Mouse (Mus musculus) intestine, postnatal 0 days (tissue): ENCODE results near the gene Olfr735. TPM values are rescaled to one million over a fixed set of nuclear protein-coding genes. Genes with fewer than 3 reads are reported as not detected.

Source experiments
- ATAC-seq: fragments of 200-750 bp; cut with Nextera tagmentation; 2 replicates; pipeline ENCODE4 v1.8.0; 2017; ENCODE audit warnings: mild to moderate bottlenecking, moderate TSS enrichment, moderate library complexity
- H3K27ac ChIP-seq: fragments of 300-500 bp; sonication (generic); 2 replicates; pipeline ENCODE4 v1.5.1; 2014; ENCODE audit warnings: mild to moderate bottlenecking, low read depth, low read length, moderate library complexity
- H3K27me3 ChIP-seq: fragments of 300-500 bp; sonication (generic); replicated peaks from 2 replicates; pipeline ENCODE4 v1.6.1; 2014; ENCODE audit warnings: low read length, mixed read lengths; ENCODE audit not compliant: control insufficient read depth, insufficient read depth
- H3K36me3 ChIP-seq: fragments of 300-500 bp; sonication (generic); 2 replicates; pipeline ENCODE4 v1.6.1; 2014; ENCODE audit warnings: mild to moderate bottlenecking, moderate library complexity; ENCODE audit not compliant: control insufficient read depth, insufficient read depth
- H3K4me1 ChIP-seq: fragments of 300-500 bp; sonication (generic); replicated peaks from 2 replicates; pipeline ENCODE4 v1.6.1; 2014; ENCODE audit warnings: antibody characterized with exemption, low read length, mixed read lengths; ENCODE audit not compliant: control insufficient read depth, insufficient read depth
- H3K4me2 ChIP-seq: fragments of 300-500 bp; sonication (generic); replicated peaks from 2 replicates; pipeline ENCODE4 v1.6.1; 2014; ENCODE audit warnings: low read depth, mild to moderate bottlenecking, moderate library complexity
- H3K4me3 ChIP-seq: fragments of 300-500 bp; sonication (generic); 2 replicates; pipeline ENCODE4 v1.5.1; 2014; ENCODE audit warnings: low read depth, low read length
- H3K9ac ChIP-seq: fragments of 300-500 bp; sonication (generic); 2 replicates; pipeline ENCODE4 v1.6.1; 2014; ENCODE audit warnings: mild to moderate bottlenecking, low read depth, low read length
- H3K9me3 ChIP-seq: fragments of 300-500 bp; sonication (generic); 2 replicates; pipeline ENCODE4 v1.6.1; 2016; ENCODE audit warnings: mixed run types; ENCODE audit not compliant: control insufficient read depth
- CTCF ChIP-seq: sonication (generic); IDR thresholded peaks from 2 replicates; pipeline ENCODE4 v1.5.1; 2016; ENCODE audit warnings: low read depth, mild to moderate bottlenecking, control low read depth, antibody characterized with exemption, moderate library complexity
- WGBS: fragments of 180-500 bp; shearing (Covaris S2); extraction: QIAGEN DNeasy Blood & Tissue Kit; methylation state at CpG from one replicate; pipeline ENCODE4 v1.1.7; 2014; 5-methylcytosine and 5-hydroxymethylcytosine counted together
- polyA plus RNA-seq: library from polyadenylated mRNA; unstranded; fragments of >200 nt; fragmentation: Nextera tagmentation; extraction: Ambion mirVana; gene quantifications from 2 replicates; pipeline ENCODE4 v1.2.1, GENCODE M21; 2015

The Olfr735 gene
- polyA plus RNA-seq, 1 experiment from 2014 or later, result not detected

DNA sequence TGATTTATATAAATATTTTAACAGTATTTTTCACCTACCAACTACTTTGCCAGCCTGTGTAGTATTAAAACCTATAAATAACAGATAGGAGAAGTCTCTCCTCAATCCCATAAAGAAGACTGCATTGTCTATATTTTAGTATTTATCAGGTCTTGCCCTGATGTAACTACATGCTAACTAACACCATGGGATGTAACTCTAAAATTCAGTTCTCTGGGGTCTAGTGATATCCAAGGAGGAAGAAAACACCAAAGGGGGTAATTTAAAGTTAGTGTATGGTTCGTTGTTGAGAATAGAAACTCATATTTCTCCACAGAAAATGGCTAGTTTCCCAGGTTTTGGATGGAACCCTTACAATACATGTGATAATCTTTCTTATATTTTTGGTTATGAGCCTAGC is 22.0 kb downstream of the Olfr735 start, which contains the start of gene Olfr734:
Olfr734 (minus strand) TSS at position 101 of the 400 bp plus-strand sequence.
- WGBS, result 41% methylated on average over 1 of the region's 1 CpGs
- no peak for ATAC-seq

GRCm38 (mm10) chr14:50301422-50301821 is 47.2 kb downstream of the Olfr735 start, which contains the start of gene Olfr733:
TSS of gene Olfr733 (minus strand) at chr14:50301522.
- Histone ChIP-seq H3K4me2 (no peak within 1 kb of the TSS), H3K9ac (no peak within 1 kb of the TSS), H3K27me3 (no peaks in the 10 kb centered on the region), H3K4me3 (no peak within 1 kb of the TSS), H3K27ac (no peak within 1 kb of the TSS), H3K4me1 (no peaks in the 10 kb centered on the region), H3K9me3 (no peaks in the 10 kb centered on the region), H3K36me3 (no peaks in the 10 kb centered on the region)
- ATAC-seq, result no peak
- TF ChIP-seq CTCF, result no peak

More for the DNA sequence above, 22.0 kb downstream of the Olfr735 start, which contains the start of gene Olfr734:
- no peak within 1 kb of the TSS for H3K4me3 ChIP-seq
- H3K27me3 ChIP-seq, result no peaks in the 10 kb centered on the region
- H3K4me1 ChIP-seq, result no peaks in the 10 kb centered on the region
- H3K27ac ChIP-seq, result no peak within 1 kb of the TSS
- no peak within 1 kb of the TSS for H3K9ac ChIP-seq
- H3K4me2 ChIP-seq, result no peak within 1 kb of the TSS
- no peaks in the 10 kb centered on the region for H3K9me3 ChIP-seq
- TF ChIP-seq CTCF, result no peak
- no peaks in the 10 kb centered on the region for H3K36me3 ChIP-seq

Other genes with a start within 250 kb of the Olfr735 start
- gene Olfr727, start 225.7 kb downstream of the Olfr735 start, polyA plus RNA-seq, result not detected in 2 replicates
- gene Olfr728, start 206.2 kb downstream of the Olfr735 start, polyA plus RNA-seq, result not detected in 2 replicates
- gene Olfr729, start 196.0 kb downstream of the Olfr735 start, polyA plus RNA-seq, result not detected in 2 replicates
- gene Olfr730, start 160.7 kb downstream of the Olfr735 start, polyA plus RNA-seq, result not detected in 2 replicates
- gene Olfr731, start 107.0 kb downstream of the Olfr735 start, polyA plus RNA-seq, result not detected in 2 replicates
- gene Olfr732, start 64.7 kb downstream of the Olfr735 start, polyA plus RNA-seq, result not detected in 2 replicates
- not detected in 2 replicates for gene Olfr733, start 47.4 kb downstream of the Olfr735 start, polyA plus RNA-seq
- gene Olfr734, start 22.1 kb downstream of the Olfr735 start, polyA plus RNA-seq, result not detected in 2 replicates
- gene Tlr11, start 9.0 kb upstream of the Olfr735 start, polyA plus RNA-seq, result 0.07 and 0.08 TPM in 2 replicates
- gene Olfr736, start 32.3 kb upstream of the Olfr735 start, polyA plus RNA-seq, result not detected in 2 replicates
- not detected in 2 replicates for gene Olfr738, start 58.7 kb upstream of the Olfr735 start, polyA plus RNA-seq
- gene Olfr739, start 69.8 kb upstream of the Olfr735 start, polyA plus RNA-seq, result not detected in 2 replicates
- not detected in 2 replicates for gene Olfr740, start 96.7 kb upstream of the Olfr735 start, polyA plus RNA-seq
- not detected in 2 replicates for gene Olfr741, start 123.9 kb upstream of the Olfr735 start, polyA plus RNA-seq
- gene Olfr742, start 154.7 kb upstream of the Olfr735 start, polyA plus RNA-seq, result not detected in 2 replicates
- not detected in 2 replicates for gene Olfr743, start 173.0 kb upstream of the Olfr735 start, polyA plus RNA-seq